14 mouse cellular contexts compared by ENCODE assay signal in the genomic region with DNA sequence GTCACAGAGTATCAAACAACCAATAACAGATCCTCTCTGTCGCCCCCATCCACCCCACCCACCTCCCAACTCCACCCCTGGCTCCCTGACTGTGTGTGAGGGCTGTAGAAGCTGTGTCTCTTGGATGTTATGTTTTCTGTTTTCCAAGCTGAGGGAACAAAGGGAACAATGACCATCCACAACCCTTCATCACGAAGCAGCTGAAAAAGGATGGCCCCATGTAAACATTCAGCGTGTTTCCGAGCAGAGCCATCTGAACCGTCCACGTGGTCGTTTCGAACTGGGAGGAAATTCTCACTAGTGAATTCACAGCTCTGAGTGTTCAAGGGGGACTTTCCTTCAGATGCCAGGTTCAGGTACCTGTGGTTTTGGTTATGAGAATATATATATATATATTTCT.
DNase-seq lines count a peak whose midpoint lies in the region; ATAC-seq and TF ChIP-seq lines count a peak whose summit lies in the region.
"Had no signal": no experiment of that assay in that cellular context is flagged by ENCODE, and none has a peak within 500 bp of the region (broad histone marks: within the 10 kb centered on the region; RNA-seq: fewer than 3 reads in every experiment).

No protein-coding gene starts in this region.

- TF ChIP-seq CTCF in stomach, postnatal 0 days (IDR thresholded peaks at IDR 0.05; ENCODE audit: low read depth): no peak

- H3K36me3 ChIP-seq in hindbrain, embryonic 10.5 days: no peaks in the 10 kb centered on the region
- H3K36me3 ChIP-seq in hindbrain, embryonic 13.5 days: no peaks in the 10 kb centered on the region
- H3K36me3 ChIP-seq in stomach, embryonic 16.5 days (ENCODE audit: control insufficient read depth, insufficient read depth, low read length): no peaks in the 10 kb centered on the region
- H3K36me3 ChIP-seq in stomach, postnatal 0 days (ENCODE audit: control insufficient read depth, insufficient read depth, low read length): no peaks in the 10 kb centered on the region
- H3K36me3 ChIP-seq: liver, embryonic 15.5 days had no signal

- H3K9me3 ChIP-seq in hindbrain, embryonic 10.5 days: no peaks in the 10 kb centered on the region
- H3K9me3 ChIP-seq in hindbrain, embryonic 13.5 days: no peaks in the 10 kb centered on the region
- H3K9me3 ChIP-seq in stomach, embryonic 16.5 days (replicated peaks; ENCODE audit: control insufficient read depth, low read length): no peaks in the 10 kb centered on the region
- H3K9me3 ChIP-seq in stomach, postnatal 0 days (ENCODE audit: control insufficient read depth, low read length): no peaks in the 10 kb centered on the region
- H3K9me3 ChIP-seq: liver, embryonic 15.5 days had no signal

- ATAC-seq in hindbrain, embryonic 13.5 days (ENCODE audit: low FRiP score): no peak
- no peak; the same call in 1 of the 2 replicates for ATAC-seq in stomach, embryonic 16.5 days (ENCODE audit: insufficient read depth, low FRiP score)
- no peak for ATAC-seq in stomach, postnatal 0 days (ENCODE audit: low FRiP score, low TSS enrichment)
- no peak for ATAC-seq in cerebellum, adult (ENCODE audit: insufficient number of reproducible peaks, low FRiP score, low TSS enrichment)
- ATAC-seq: Patski had no signal

- DNase-seq in hindbrain, embryonic 10.5 days (ENCODE audit: low spot score): peak; percentile 10
- no peak for DNase-seq in stomach, postnatal 0 days (ENCODE audit: low spot score)
- DNase-seq in lung, postnatal 10 days: peak; percentile 67
- DNase-seq in thymus, postnatal 36 days: no peak
- no peak for DNase-seq in right cerebral cortex, postnatal 4 days
- DNase-seq: cerebellum, postnatal 14 days; kidney, postnatal 14 days; thymus, postnatal 14 days had no signal

- no peak for TF ChIP-seq EP300 in stomach, postnatal 0 days (optimal IDR thresholded peaks at IDR 0.05)

- peak overlapping the region; percentile 80 for H3K27ac ChIP-seq in hindbrain, embryonic 10.5 days
- no peak overlapping the region; the same call in 1 of the 2 replicates for H3K27ac ChIP-seq in hindbrain, embryonic 13.5 days
- 0 out of 2 replicates have a peak overlapping the region, but pooled peaks have one; percentile 29 for H3K27ac ChIP-seq in stomach, embryonic 16.5 days (ENCODE audit: low read length)
- H3K27ac ChIP-seq in stomach, postnatal 0 days (replicated peaks): no peak overlapping the region
- H3K27ac ChIP-seq: left cerebral cortex, adult 2 months; liver, embryonic 15.5 days had no signal

- H3K9ac ChIP-seq in hindbrain, embryonic 13.5 days: no peak overlapping the region
- H3K9ac ChIP-seq in stomach, embryonic 16.5 days (ENCODE audit: low read length): no peak overlapping the region
- no peak overlapping the region for H3K9ac ChIP-seq in stomach, postnatal 0 days (ENCODE audit: low read length)
- H3K9ac ChIP-seq: liver, embryonic 15.5 days had no signal

- 0 out of 2 replicates have a peak, but pooled peaks cover 4% of the 10 kb centered on the region for H3K27me3 ChIP-seq in hindbrain, embryonic 10.5 days (ENCODE audit: insufficient read depth, poor library complexity, severe bottlenecking)
- no peaks in the 10 kb centered on the region for H3K27me3 ChIP-seq in hindbrain, embryonic 13.5 days
- no peaks in the 10 kb centered on the region for H3K27me3 ChIP-seq in stomach, embryonic 16.5 days (ENCODE audit: control insufficient read depth, insufficient read depth, low read length)
- no peaks in the 10 kb centered on the region for H3K27me3 ChIP-seq in stomach, postnatal 0 days (ENCODE audit: control insufficient read depth, insufficient read depth, low read length)
- H3K27me3 ChIP-seq: Patski had no signal

- H3K4me1 ChIP-seq in hindbrain, embryonic 10.5 days (replicated peaks): peaks cover 32% of the 10 kb centered on the region
- H3K4me1 ChIP-seq in hindbrain, embryonic 13.5 days (replicated peaks): peaks cover 29% of the 10 kb centered on the region
- H3K4me1 ChIP-seq in stomach, embryonic 16.5 days (ENCODE audit: control insufficient read depth, insufficient read depth, low read length): peaks cover 17% of the 10 kb centered on the region
- H3K4me1 ChIP-seq in stomach, postnatal 0 days (replicated peaks; ENCODE audit: control insufficient read depth, insufficient read depth): no peaks in the 10 kb centered on the region
- H3K4me1 ChIP-seq: liver, embryonic 15.5 days had no signal

- no peak overlapping the region for H3K4me3 ChIP-seq in hindbrain, embryonic 10.5 days
- H3K4me3 ChIP-seq in hindbrain, embryonic 13.5 days: no peak overlapping the region
- no peak overlapping the region for H3K4me3 ChIP-seq in stomach, embryonic 16.5 days (replicated peaks; ENCODE audit: low read length)
- H3K4me3 ChIP-seq in stomach, postnatal 0 days (ENCODE audit: low read depth, low read length): no peak overlapping the region
- H3K4me3 ChIP-seq: left cerebral cortex, adult 2 months; liver, embryonic 15.5 days had no signal

- H3K4me2 ChIP-seq in hindbrain, embryonic 13.5 days: no peak overlapping the region
- no peak overlapping the region for H3K4me2 ChIP-seq in stomach, embryonic 16.5 days (ENCODE audit: low read depth, low read length)
- H3K4me2 ChIP-seq in stomach, postnatal 0 days (replicated peaks; ENCODE audit: low read depth): no peak overlapping the region
- H3K4me2 ChIP-seq: liver, embryonic 15.5 days had no signal

- 51% methylated on average over 8 of the region's 8 CpGs for WGBS in hindbrain, embryonic 10.5 days
- 38% methylated on average over 8 of the region's 8 CpGs for WGBS in hindbrain, embryonic 13.5 days
- whole genome bisulfite sequencing in stomach, embryonic 16.5 days: 23% methylated on average over 8 of the region's 8 CpGs
- WGBS in stomach, postnatal 0 days: 22% methylated on average over 8 of the region's 8 CpGs

Comparison
In these comparisons a context has a peak if more than half of its experiments do, and no peak if none do; other contexts are left out.
1. H3K27ac ChIP-seq: peak in hindbrain, embryonic 10.5 days (single experiment) and stomach, embryonic 16.5 days (single experiment); none in hindbrain, embryonic 13.5 days (single experiment) and stomach, postnatal 0 days (single experiment).
2. DNase-seq: peak in hindbrain, embryonic 10.5 days (single experiment) and lung, postnatal 10 days (single experiment); none in stomach, postnatal 0 days (single experiment), thymus, postnatal 36 days (0 of 2) and right cerebral cortex, postnatal 4 days (single experiment).